Mouse (Mus musculus): Measurements from ENCODE around the gene Mrgpra2b. TPM values are rescaled to one million over a fixed set of nuclear protein-coding genes. Genes with fewer than 3 reads are reported as not detected.
"Not testable (repeated sequence)": the region's sequence is repeated elsewhere in the genome, so short reads cannot be mapped to it uniquely, and the experiment has no call there.

The Mrgpra2b gene
- not detected in 2 replicates for polyA plus RNA-seq (2014; fragmentation: Nextera tagmentation; extraction: Ambion mirVana)

DNA sequence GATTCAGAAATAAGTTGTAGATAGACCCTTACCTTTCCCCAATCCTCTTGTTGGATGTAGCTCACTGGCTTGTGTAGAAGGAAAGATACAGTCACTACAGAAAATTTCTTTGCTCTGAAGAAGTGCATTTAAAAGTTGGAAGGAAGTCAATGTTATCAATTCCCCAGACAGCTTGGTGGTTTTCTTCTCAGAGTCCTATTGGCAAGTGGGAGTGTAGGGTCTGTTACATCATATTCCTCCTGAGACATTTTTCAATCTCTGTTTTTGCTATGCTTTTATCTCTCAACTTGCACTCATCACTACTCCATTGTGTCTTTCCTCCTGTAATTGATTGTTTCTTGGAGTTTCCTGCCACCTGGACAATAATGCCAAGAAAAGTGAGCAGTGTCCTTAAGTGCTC lies at the start of gene Mrgpra2b:
Gene Mrgpra2b (minus strand): TSS at position 101 of the 400 bp plus-strand sequence.
- no peaks in the 10 kb centered on the region for H3K4me1 ChIP-seq (ENCODE audit: insufficient read depth)
- TF ChIP-seq CTCF (IDR thresholded peaks at IDR 0.05; ENCODE audit: low read depth): no peak
- no peak for DNase-seq
- no peaks in the 10 kb centered on the region for H3K36me3 ChIP-seq (ENCODE audit: insufficient read depth)
- no peak within 1 kb of the TSS for H3K4me2 ChIP-seq
- no peaks in the 10 kb centered on the region for H3K9me3 ChIP-seq (ENCODE audit: low read depth, low read length)
- H3K9ac ChIP-seq: no peak within 1 kb of the TSS
- ATAC-seq (ENCODE audit: insufficient read depth): no peak
- no peaks in the 10 kb centered on the region for H3K27me3 ChIP-seq (ENCODE audit: insufficient read depth, low read length)
- H3K4me3 ChIP-seq (ENCODE audit: low read depth, low read length): no peak within 1 kb of the TSS
- no peak within 1 kb of the TSS for H3K27ac ChIP-seq (ENCODE audit: low read depth)

DNA sequence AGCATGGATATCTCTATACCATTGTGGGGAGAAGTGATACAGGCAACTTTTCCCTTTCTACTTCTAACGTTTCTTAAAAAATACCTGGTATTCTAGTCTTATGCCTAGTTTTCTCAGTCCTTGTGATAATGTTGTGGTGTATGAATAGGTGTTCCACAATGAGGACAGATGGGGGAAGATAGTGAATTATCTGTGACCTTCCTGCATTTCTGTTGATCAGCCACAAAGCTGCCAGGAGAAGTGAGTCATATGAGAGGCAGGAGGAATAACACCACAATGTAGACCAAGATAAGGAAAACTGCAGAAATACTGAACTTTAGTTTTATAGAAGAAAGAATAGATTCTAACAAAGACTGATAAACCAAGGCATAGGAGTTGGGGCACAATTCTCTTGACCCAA lies 12.3 kb downstream of the Mrgpra2b start:
- WGBS: 67% methylated on average over 1 of the region's 1 CpGs
- H3K4me2 ChIP-seq: no peak overlapping the region
- TF ChIP-seq CTCF (IDR thresholded peaks at IDR 0.05; ENCODE audit: low read depth): no peak
- no peaks in the 10 kb centered on the region for H3K36me3 ChIP-seq (ENCODE audit: insufficient read depth)
- no peak overlapping the region for H3K27ac ChIP-seq (ENCODE audit: low read depth)
- peaks cover 3% of the 10 kb centered on the region; the same call in 1 of the 2 replicates for H3K9me3 ChIP-seq (ENCODE audit: low read depth, low read length)
- H3K4me3 ChIP-seq (ENCODE audit: low read depth, low read length): no peak overlapping the region
- DNase-seq: no peak
- no peaks in the 10 kb centered on the region for H3K27me3 ChIP-seq (ENCODE audit: insufficient read depth, low read length)
- no peak overlapping the region for H3K9ac ChIP-seq
- no peak for ATAC-seq (ENCODE audit: insufficient read depth)
- no peaks in the 10 kb centered on the region for H3K4me1 ChIP-seq (ENCODE audit: insufficient read depth)

DNA sequence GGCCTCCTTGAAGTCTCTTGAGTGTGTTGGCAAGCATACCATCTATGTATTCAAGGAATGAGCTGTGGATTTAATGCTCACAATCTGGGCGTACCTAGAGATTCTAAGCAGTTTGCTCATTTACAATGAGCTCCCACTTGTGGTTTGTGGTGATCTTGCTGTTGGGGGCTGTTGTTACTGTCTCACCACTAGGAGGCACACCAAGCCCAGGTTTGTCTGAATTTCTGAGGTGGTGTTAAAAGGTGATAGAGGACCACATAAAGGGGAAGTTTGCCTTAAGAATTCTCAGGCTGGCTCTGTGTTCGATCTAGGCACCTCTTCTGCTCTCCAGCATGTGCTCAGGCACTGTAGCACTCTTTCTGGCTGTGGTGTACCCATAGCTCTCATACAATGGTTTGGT lies 13.6 kb downstream of the Mrgpra2b start:
- no peak for TF ChIP-seq CTCF (IDR thresholded peaks at IDR 0.05; ENCODE audit: low read depth)
- Histone ChIP-seq H3K9ac (no peak overlapping the region), H3K36me3 (ENCODE audit: insufficient read depth) (no peaks in the 10 kb centered on the region), H3K27ac (ENCODE audit: low read depth) (no peak overlapping the region), H3K4me2 (no peak overlapping the region), H3K4me3 (ENCODE audit: low read depth, low read length) (no peak overlapping the region), H3K9me3 (ENCODE audit: low read depth, low read length) (peaks cover 3% of the 10 kb centered on the region; the same call in 1 of the 2 replicates), H3K27me3 (ENCODE audit: insufficient read depth, low read length) (no peaks in the 10 kb centered on the region), H3K4me1 (ENCODE audit: insufficient read depth) (no peaks in the 10 kb centered on the region)
- no peak for ATAC-seq (ENCODE audit: insufficient read depth)
- DNase-seq: no peak
- 72% methylated on average over 2 of the region's 2 CpGs for WGBS

DNA sequence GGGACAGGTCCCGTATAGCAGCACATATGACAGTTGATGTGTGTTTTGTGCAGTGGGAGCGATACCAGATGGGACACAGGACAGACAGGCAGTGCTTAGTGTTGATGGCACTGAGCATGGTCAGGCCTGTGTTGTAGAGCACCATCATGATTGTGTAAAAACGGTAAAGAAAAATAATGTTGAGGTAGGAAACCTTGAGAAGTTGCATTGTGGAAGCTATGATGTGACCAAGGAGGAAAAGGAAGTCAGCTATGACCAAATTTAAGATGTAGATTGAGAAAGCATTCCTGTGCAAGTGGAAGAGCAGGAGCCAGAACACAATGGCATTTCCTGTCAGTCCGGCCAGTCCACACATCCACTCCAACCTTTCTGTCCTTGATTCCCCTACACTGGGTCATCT lies 25.7 kb downstream of the Mrgpra2b start:
- Histone ChIP-seq H3K27me3 (ENCODE audit: insufficient read depth, low read length) (no peaks in the 10 kb centered on the region), H3K9me3 (ENCODE audit: low read depth, low read length) (no peaks in the 10 kb centered on the region), H3K27ac (ENCODE audit: low read depth) (no peak overlapping the region), H3K36me3 (ENCODE audit: insufficient read depth) (no peaks in the 10 kb centered on the region), H3K4me3 (ENCODE audit: low read depth, low read length) (no peak overlapping the region), H3K9ac (no peak overlapping the region), H3K4me1 (ENCODE audit: insufficient read depth) (no peaks in the 10 kb centered on the region), H3K4me2 (no peak overlapping the region)
- DNase-seq (no peak), ATAC-seq (ENCODE audit: insufficient read depth) (no peak)
- 79% methylated on average over 4 of the region's 4 CpGs for WGBS
- TF ChIP-seq CTCF (IDR thresholded peaks at IDR 0.05; ENCODE audit: low read depth): no peak

DNA sequence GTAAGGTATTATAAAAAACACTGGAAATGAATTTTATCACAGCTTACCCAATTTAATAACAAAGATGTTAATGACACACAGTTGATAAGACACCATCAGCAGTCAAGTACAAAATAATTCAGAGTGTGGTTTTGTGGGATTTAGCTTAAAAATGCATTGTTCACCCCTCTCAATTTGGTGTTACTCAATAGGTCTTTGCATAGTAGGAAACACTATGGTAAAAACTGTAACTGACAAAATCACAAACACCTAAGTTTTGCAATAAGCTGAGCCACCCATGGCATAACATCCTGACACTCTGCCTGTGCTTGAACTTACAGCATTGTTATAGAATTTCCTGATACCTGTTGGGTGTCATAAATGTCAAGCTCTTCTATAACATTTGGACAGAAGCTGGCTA lies 37.4 kb downstream of the Mrgpra2b start:
- not testable (repeated sequence) for H3K4me2 ChIP-seq; H3K9me3 ChIP-seq (ENCODE audit: low read depth, low read length); H3K9ac ChIP-seq; H3K4me3 ChIP-seq (ENCODE audit: low read depth, low read length); DNase-seq; H3K27me3 ChIP-seq (ENCODE audit: insufficient read depth, low read length); H3K4me1 ChIP-seq (ENCODE audit: insufficient read depth); ATAC-seq (ENCODE audit: insufficient read depth); H3K36me3 ChIP-seq (ENCODE audit: insufficient read depth); H3K27ac ChIP-seq (ENCODE audit: low read depth)

DNA sequence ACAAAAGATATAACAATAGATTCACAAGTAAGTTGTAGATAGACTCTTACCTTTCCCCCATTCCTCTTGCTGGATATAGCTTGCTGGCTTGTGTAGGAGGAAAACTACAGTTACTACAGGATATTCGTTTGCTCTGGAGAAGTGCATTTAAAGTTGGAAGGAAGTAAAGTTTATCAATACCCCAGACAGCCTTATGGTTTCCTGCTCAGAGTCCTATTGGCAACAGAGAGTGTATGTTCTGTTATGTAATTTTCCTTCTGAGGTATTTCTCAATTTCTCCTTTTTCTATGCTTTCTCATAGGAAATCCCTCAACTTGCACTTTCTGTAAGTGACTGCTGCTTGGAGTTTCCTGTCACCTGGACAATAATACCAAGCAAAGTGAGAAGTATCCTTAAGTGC lies 39.2 kb downstream of the Mrgpra2b start:
- not testable (repeated sequence) for H3K27me3 ChIP-seq (ENCODE audit: insufficient read depth, low read length); DNase-seq; H3K9ac ChIP-seq; H3K36me3 ChIP-seq (ENCODE audit: insufficient read depth); H3K9me3 ChIP-seq (ENCODE audit: low read depth, low read length); H3K4me2 ChIP-seq; H3K4me1 ChIP-seq (ENCODE audit: insufficient read depth); ATAC-seq (ENCODE audit: insufficient read depth); H3K4me3 ChIP-seq (ENCODE audit: low read depth, low read length); H3K27ac ChIP-seq (ENCODE audit: low read depth)
- WGBS: no CpG with 5 or more reads among the region's 1 CpGs

- not testable (repeated sequence) for ATAC-seq (ENCODE audit: insufficient read depth); DNase-seq; H3K27me3 ChIP-seq (ENCODE audit: insufficient read depth, low read length)
Measured at GRCm38 (mm10) chr7:47483181-47483580, 45.5 kb downstream of the Mrgpra2b start.

DNA sequence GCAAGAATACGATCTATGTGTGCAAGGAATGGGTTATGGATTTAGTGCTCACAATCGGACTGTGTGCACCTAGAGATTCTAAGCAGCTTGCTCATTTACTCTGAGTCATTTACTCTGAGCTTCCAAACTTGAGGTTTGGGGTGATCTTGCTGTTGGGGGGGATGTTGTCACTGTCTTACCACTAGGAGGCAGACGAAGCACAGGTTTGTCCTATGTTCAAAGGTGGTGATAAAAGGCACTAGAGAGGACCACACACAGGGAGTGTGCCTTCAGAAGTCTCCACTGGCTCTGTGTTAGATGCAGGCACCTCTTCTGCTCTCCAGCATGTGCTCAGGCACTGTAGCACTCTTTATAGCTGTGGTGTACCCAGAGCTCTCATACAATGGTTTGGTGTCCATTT lies 54.8 kb downstream of the Mrgpra2b start:
- H3K9ac ChIP-seq; ATAC-seq (ENCODE audit: insufficient read depth); H3K4me3 ChIP-seq (ENCODE audit: low read depth, low read length); DNase-seq; H3K27me3 ChIP-seq (ENCODE audit: insufficient read depth, low read length); H3K27ac ChIP-seq (ENCODE audit: low read depth); H3K4me2 ChIP-seq; H3K36me3 ChIP-seq (ENCODE audit: insufficient read depth); H3K4me1 ChIP-seq (ENCODE audit: insufficient read depth); H3K9me3 ChIP-seq (ENCODE audit: low read depth, low read length): not testable (repeated sequence)
- 25% methylated on average over 1 of the region's 3 CpGs for WGBS

More at GRCm38 (mm10) chr7:47483181-47483580, 45.5 kb downstream of the Mrgpra2b start:
- not testable (repeated sequence) for H3K4me3 ChIP-seq (ENCODE audit: low read depth, low read length); H3K4me2 ChIP-seq; H3K36me3 ChIP-seq (ENCODE audit: insufficient read depth); H3K4me1 ChIP-seq (ENCODE audit: insufficient read depth); H3K9me3 ChIP-seq (ENCODE audit: low read depth, low read length); H3K9ac ChIP-seq; H3K27ac ChIP-seq (ENCODE audit: low read depth)

- not testable (repeated sequence) for H3K4me3 ChIP-seq (ENCODE audit: low read depth, low read length)
Measured at GRCm38 (mm10) chr7:47465278-47465981, 63.2 kb downstream of the Mrgpra2b start.

DNA sequence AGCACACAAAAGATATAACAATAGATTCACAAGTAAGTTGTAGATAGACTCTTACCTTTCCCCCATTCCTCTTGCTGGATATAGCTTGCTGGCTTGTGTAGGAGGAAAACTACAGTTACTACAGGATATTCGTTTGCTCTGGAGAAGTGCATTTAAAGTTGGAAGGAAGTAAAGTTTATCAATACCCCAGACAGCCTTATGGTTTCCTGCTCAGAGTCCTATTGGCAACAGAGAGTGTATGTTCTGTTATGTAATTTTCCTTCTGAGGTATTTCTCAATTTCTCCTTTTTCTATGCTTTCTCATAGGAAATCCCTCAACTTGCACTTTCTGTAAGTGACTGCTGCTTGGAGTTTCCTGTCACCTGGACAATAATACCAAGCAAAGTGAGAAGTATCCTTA lies 76.6 kb downstream of the Mrgpra2b start, which contains the start of gene Mrgpra2a:
Gene Mrgpra2a (minus strand): TSS at position 125 of the 400 bp plus-strand sequence.
- DNase-seq; H3K36me3 ChIP-seq (ENCODE audit: insufficient read depth); H3K27me3 ChIP-seq (ENCODE audit: insufficient read depth, low read length); ATAC-seq (ENCODE audit: insufficient read depth); H3K4me1 ChIP-seq (ENCODE audit: insufficient read depth); H3K27ac ChIP-seq (ENCODE audit: low read depth); H3K4me2 ChIP-seq; H3K4me3 ChIP-seq (ENCODE audit: low read depth, low read length); H3K9ac ChIP-seq; H3K9me3 ChIP-seq (ENCODE audit: low read depth, low read length): not testable (repeated sequence)
- WGBS: no CpG with 5 or more reads among the region's 1 CpGs

More at GRCm38 (mm10) chr7:47465278-47465981, 63.2 kb downstream of the Mrgpra2b start:
- H3K9ac ChIP-seq; H3K27me3 ChIP-seq (ENCODE audit: insufficient read depth, low read length); H3K9me3 ChIP-seq (ENCODE audit: low read depth, low read length); H3K27ac ChIP-seq (ENCODE audit: low read depth); ATAC-seq (ENCODE audit: insufficient read depth); H3K4me1 ChIP-seq (ENCODE audit: insufficient read depth); H3K4me2 ChIP-seq; DNase-seq; H3K36me3 ChIP-seq (ENCODE audit: insufficient read depth): not testable (repeated sequence)

All from lung, embryonic 14.5 days (tissue).